Mouse (Mus musculus) hindbrain, embryonic 15.5 days (tissue): ENCODE measurements around the gene Gm5150. TPM values are rescaled to one million over a fixed set of nuclear protein-coding genes. Genes with fewer than 3 reads are reported as not detected.

ENCODE experiments used
- microRNA-seq: library from miRNA; unstranded; fragments of <30 nt; microRNA quantifications from one replicate; pipeline ENCODE4, GENCODE M21; 2016
- polyA plus RNA-seq: library from polyadenylated mRNA; unstranded; fragments of >200 nt; fragmentation: Nextera tagmentation; extraction: Ambion mirVana; gene quantifications from 2 replicates; pipeline ENCODE4 v1.2.1, GENCODE M21; 2015

Gm5150 gene
- polyA plus RNA-seq, 1 experiment from 2014 or later, result not detected

Small RNAs within 50 kb of the gene (microRNA-seq; reads per million reads assigned to microRNA genes)
- gene Gm24694, result not detected

Other genes starting within 250 kb of the Gm5150 start
- not detected in 2 replicates for gene Sirpb1c, start 157.9 kb downstream of the Gm5150 start, polyA plus RNA-seq